Mouse (Mus musculus) liver, embryonic 14.5 days (tissue): Measurements from ENCODE around the gene Tspan32. TPM values are rescaled to one million over a fixed set of nuclear protein-coding genes. Genes with fewer than 3 reads are reported as not detected.

Experiments
- ATAC-seq: fragments of 200-750 bp; cut with Nextera tagmentation; 2 replicates; pipeline ENCODE4 v1.8.0; 2017; ENCODE audit warnings: moderate number of reproducible peaks, mild to moderate bottlenecking, moderate library complexity; ENCODE audit not compliant: insufficient read depth
- DNase-seq, 3 experiments: peaks; one replicate each; pipeline ENCODE4 v3.0.0-alpha.2; 2012 to 2013; ENCODE audit warnings: low read depth in 3 of 3, low spot score in 3 of 3
- H3K27ac ChIP-seq: fragments of 300-500 bp; sonication (generic); 2 replicates; pipeline ENCODE4 v1.5.1; 2014; ENCODE audit warnings: moderate library complexity, mild to moderate bottlenecking, control low read depth, inconsistent platforms
- H3K27me3 ChIP-seq: fragments of 300-500 bp; sonication (generic); 2 replicates; pipeline ENCODE4 v1.6.1; 2014; ENCODE audit warnings: mild to moderate bottlenecking, low read length, moderate library complexity; ENCODE audit not compliant: control insufficient read depth, insufficient read depth
- H3K36me3 ChIP-seq: fragments of 300-500 bp; sonication (generic); replicated peaks from 2 replicates; pipeline ENCODE4 v1.6.1; 2014; ENCODE audit warnings: low read depth; ENCODE audit not compliant: control insufficient read depth, insufficient read depth
- H3K4me1 ChIP-seq, 2 experiments: fragments of 200-500 bp in 1 of 2; fragments of 300-500 bp in 1 of 2; sonication (generic) in 1 of 2; replicated peaks; 2 replicates each; pipeline ENCODE4 v1.6.1; 2012 to 2014; ENCODE audit warnings: antibody characterized with exemption in 1 of 2, inconsistent platforms in 1 of 2, low read length in 1 of 2; ENCODE audit not compliant: control insufficient read depth in 2 of 2, insufficient read depth in 2 of 2
- H3K4me2 ChIP-seq: fragments of 300-500 bp; sonication (generic); 2 replicates; pipeline ENCODE4 v1.6.1; 2014; ENCODE audit warnings: low read depth, mild to moderate bottlenecking, control low read depth, moderate library complexity
- H3K4me3 ChIP-seq, 2 experiments: fragments of 200-500 bp in 1 of 2; fragments of 300-500 bp in 1 of 2; sonication (generic) in 1 of 2; 2 replicates each; pipeline ENCODE4 v1.5.1; 2012 to 2014; ENCODE audit warnings: low read depth in 2 of 2, low read length in 2 of 2, mild to moderate bottlenecking in 2 of 2, control low read depth in 1 of 2, inconsistent platforms in 1 of 2, moderate library complexity in 1 of 2; ENCODE audit not compliant: insufficient read depth in 1 of 2
- H3K9ac ChIP-seq: fragments of 300-500 bp; sonication (generic); replicated peaks from 2 replicates; pipeline ENCODE4 v1.6.1; 2014; ENCODE audit warnings: mild to moderate bottlenecking, control low read depth, moderate library complexity
- H3K9me3 ChIP-seq: fragments of 300-500 bp; sonication (generic); 2 replicates; pipeline ENCODE4 v1.6.1; 2016; ENCODE audit warnings: low read length, mixed read lengths; ENCODE audit not compliant: control insufficient read depth
- CTCF ChIP-seq: IDR thresholded peaks from 2 replicates; pipeline ENCODE4 v1.5.1; 2016; ENCODE audit warnings: antibody characterized with exemption, low read depth, control low read depth
- EP300 ChIP-seq: IDR thresholded peaks from 2 replicates; pipeline ENCODE4 v1.6.1; 2016; ENCODE audit warnings: antibody characterized with exemption, low read depth
- WGBS: fragments of 180-500 bp; shearing (Covaris S2); extraction: QIAGEN DNeasy Blood & Tissue Kit; methylation state at CpG from one replicate; pipeline ENCODE4 v1.1.7; 2014; ENCODE audit not compliant: insufficient replicate concordance; 5-methylcytosine and 5-hydroxymethylcytosine counted together
- polyA plus RNA-seq, 2 experiments: library from polyadenylated mRNA; depleted of rRNA in 1 of 2; stranded (reverse) in 1 of 2; unstranded in 1 of 2; fragments of >200 nt; fragmentation: Nextera tagmentation in 1 of 2; extraction: Ambion mirVana in 1 of 2; gene quantifications; 2 replicates each; pipeline versions ENCODE4 v1.2.1 to v1.2.3; 2012 to 2014

Tspan32 gene
- polyA plus RNA-seq, 2 experiments, result 47.7 to 78.4 TPM

DNA sequence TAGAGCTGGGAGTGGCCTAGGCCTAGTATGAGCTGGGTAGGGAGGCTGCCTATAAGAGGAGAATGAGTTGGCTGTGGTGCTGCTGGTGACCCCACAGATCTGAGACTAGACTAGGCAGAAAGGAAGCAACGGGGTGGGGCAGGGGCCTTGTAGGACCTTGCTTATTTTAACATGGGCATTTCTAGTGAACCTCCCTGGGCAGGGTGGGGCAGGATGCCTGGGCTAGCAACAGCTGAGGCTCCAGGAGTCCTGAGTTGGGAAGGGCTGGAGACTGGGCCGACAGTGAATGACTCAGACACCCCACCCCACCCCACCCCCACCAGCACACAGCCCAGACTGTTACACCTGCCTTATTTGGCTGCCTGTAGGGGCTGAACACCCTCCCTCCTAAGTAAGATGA, 57.9 kb downstream of the Tspan32 start:
- no peak overlapping the region for H3K9ac ChIP-seq
- no peak for TF ChIP-seq EP300
- no peak for TF ChIP-seq CTCF
- no peak overlapping the region for H3K4me2 ChIP-seq
- no peak overlapping the region for H3K27ac ChIP-seq
- H3K36me3 ChIP-seq, result peaks cover 31% of the 10 kb centered on the region
- no peaks in the 10 kb centered on the region for H3K9me3 ChIP-seq
- DNase-seq (no peak), ATAC-seq (no peak)
- WGBS, result 52% methylated on average over 2 of the region's 2 CpGs
- no peak overlapping the region for H3K4me3 ChIP-seq
- no peaks in the 10 kb centered on the region for H3K27me3 ChIP-seq
- H3K4me1 ChIP-seq, result peaks cover 18 to 24% of the 10 kb centered on the region in 2 experiments

DNA sequence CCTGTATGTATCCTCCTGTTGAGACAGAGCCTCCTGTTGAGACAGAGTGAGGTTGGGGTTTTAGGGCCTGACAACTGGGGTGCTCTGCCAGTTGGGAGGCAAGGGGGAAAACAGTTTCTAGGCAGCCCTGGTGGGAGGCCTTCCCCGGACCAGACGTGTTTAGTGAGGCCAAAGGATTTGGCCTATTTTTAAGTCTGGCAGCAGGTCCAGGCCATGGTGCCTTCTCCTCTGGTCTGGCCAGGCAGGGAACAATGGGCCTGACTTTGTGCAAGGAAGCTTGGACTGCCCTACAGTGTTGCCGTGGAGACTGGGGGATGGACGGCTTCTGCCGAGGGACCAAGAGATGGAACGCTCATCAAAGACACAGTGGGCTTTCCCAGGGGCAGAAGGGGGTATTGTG, 59.4 kb downstream of the Tspan32 start:
- H3K4me2 ChIP-seq, result no peak overlapping the region
- no peak for DNase-seq
- no peak overlapping the region for H3K4me3 ChIP-seq
- peaks cover 5 to 17% of the 10 kb centered on the region in 2 experiments; a peak in 3 of 4 replicates for H3K4me1 ChIP-seq
- no peaks in the 10 kb centered on the region for H3K27me3 ChIP-seq
- WGBS, result 82% methylated on average over 6 of the region's 6 CpGs
- no peak for ATAC-seq
- H3K27ac ChIP-seq, result no peak overlapping the region
- no peaks in the 10 kb centered on the region for H3K9me3 ChIP-seq
- H3K9ac ChIP-seq, result no peak overlapping the region
- TF ChIP-seq CTCF (no peak), EP300 (no peak)
- peaks cover 31% of the 10 kb centered on the region for H3K36me3 ChIP-seq

DNA sequence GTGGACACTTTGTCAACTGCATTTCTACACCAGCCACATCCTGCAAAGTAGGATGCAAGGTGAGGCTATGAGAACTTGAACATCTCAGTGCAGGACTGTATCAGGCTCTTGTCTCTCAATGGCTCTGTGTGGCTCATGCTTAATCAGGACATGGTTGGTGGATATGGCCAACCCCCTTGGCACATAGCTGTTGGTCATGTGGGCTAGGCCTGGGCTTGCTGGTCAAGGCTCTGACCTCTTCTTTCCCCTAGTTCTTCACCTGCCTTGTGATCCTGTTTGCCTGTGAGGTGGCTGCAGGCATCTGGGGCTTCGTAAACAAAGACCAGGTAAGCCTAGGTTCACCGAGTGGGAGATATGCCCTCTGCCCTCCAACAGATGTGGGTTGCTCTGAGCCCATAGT, 60.8 kb downstream of the Tspan32 start:
- H3K9ac ChIP-seq, result no peak overlapping the region
- H3K4me3 ChIP-seq, result no peak overlapping the region
- WGBS, result 79% methylated on average over 2 of the region's 2 CpGs
- peaks cover 31% of the 10 kb centered on the region for H3K36me3 ChIP-seq
- H3K9me3 ChIP-seq, result no peaks in the 10 kb centered on the region
- H3K4me2 ChIP-seq, result no peak overlapping the region
- ATAC-seq (no peak), DNase-seq (no peak)
- H3K27ac ChIP-seq, result no peak overlapping the region
- H3K27me3 ChIP-seq, result no peaks in the 10 kb centered on the region
- TF ChIP-seq EP300 (no peak), CTCF (no peak)
- H3K4me1 ChIP-seq, result peaks cover 2 to 15% of the 10 kb centered on the region in 2 experiments; a peak in 3 of 4 replicates

DNA sequence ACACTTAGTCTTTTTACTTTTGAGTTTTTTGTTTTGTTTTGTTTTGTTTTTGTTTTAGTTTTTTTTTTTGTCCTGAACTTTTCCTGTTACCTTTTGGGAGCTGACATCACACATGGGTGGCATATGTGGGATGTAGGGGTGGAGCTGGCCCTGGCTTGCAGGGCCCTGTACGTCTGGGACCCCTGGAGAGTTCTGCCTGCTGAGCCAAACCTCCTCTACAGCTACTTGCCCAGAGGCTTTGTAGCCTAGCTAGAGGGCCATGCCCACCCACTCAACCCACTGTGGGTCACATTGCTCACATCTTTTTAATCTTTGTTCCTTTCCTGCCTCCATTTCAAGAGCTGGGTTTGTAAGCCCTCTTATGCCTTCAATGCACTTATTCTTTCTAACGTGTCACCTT, 62.6 kb downstream of the Tspan32 start:
- WGBS, result 74% methylated on average over 2 of the region's 2 CpGs
- no peak for DNase-seq

DNA sequence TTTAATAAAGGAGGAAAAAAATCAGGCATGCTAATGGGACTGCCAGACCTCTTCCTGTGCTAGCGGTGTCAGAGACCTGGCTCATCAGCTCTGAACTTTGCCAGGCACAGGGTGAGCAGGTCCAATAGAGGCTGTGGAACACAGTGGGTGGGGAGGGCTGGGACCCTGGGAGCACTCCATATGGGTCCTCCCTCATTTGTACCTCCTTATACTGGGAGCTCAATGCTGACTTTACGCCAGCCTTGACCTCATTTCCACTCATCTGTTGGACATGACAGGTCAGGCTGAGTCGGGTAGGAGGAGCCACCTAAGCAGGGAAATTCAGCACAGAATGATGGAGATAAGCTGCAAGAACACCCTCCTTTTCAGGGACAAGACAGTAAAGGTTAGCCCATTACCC, 63.1 kb downstream of the Tspan32 start:
- Histone ChIP-seq H3K9me3 (no peaks in the 10 kb centered on the region), H3K27me3 (no peaks in the 10 kb centered on the region), H3K4me3 (no peak overlapping the region), H3K4me2 (no peak overlapping the region), H3K9ac (no peak overlapping the region), H3K36me3 (peaks cover 27% of the 10 kb centered on the region), H3K27ac (no peak overlapping the region), H3K4me1 (peaks cover 2 to 14% of the 10 kb centered on the region in 2 experiments; a peak in 3 of 4 replicates)
- no peak for DNase-seq
- ATAC-seq, result no peak
- TF ChIP-seq EP300 (no peak), CTCF (no peak)
- WGBS, result 72% methylated on average over 3 of the region's 3 CpGs

More for the DNA sequence above, 62.6 kb downstream of the Tspan32 start:
- TF ChIP-seq CTCF, result no peak
- no peak for TF ChIP-seq EP300
- Histone ChIP-seq H3K4me2 (no peak overlapping the region), H3K27ac (no peak overlapping the region), H3K4me3 (no peak overlapping the region), H3K4me1 (peaks cover 2 to 14% of the 10 kb centered on the region in 2 experiments; a peak in 3 of 4 replicates), H3K9me3 (no peaks in the 10 kb centered on the region), H3K36me3 (peaks cover 27% of the 10 kb centered on the region), H3K9ac (no peak overlapping the region), H3K27me3 (no peaks in the 10 kb centered on the region)
- no peak for ATAC-seq
